Mouse (Mus musculus) intestine, embryonic 15.5 days (tissue): Measurements from ENCODE around the gene Usp18. TPM values are rescaled to one million over a fixed set of nuclear protein-coding genes. Genes with fewer than 3 reads are reported as not detected.

Source experiments
- ATAC-seq: fragments of 200-750 bp; cut with Nextera tagmentation; 2 replicates; pipeline ENCODE4 v1.8.0; 2017; ENCODE audit warnings: moderate TSS enrichment, moderate library complexity
- H3K27ac ChIP-seq: fragments of 300-500 bp; sonication (generic); 2 replicates; pipeline ENCODE4 v1.5.1; 2015; ENCODE audit warnings: mild to moderate bottlenecking, inconsistent platforms
- H3K27me3 ChIP-seq: fragments of 300-500 bp; sonication (generic); replicated peaks from 2 replicates; pipeline ENCODE4 v1.6.1; 2015; ENCODE audit warnings: inconsistent platforms
- H3K36me3 ChIP-seq: fragments of 300-500 bp; sonication (generic); 2 replicates; pipeline ENCODE4 v1.6.1; 2015; ENCODE audit warnings: inconsistent platforms
- H3K4me1 ChIP-seq: fragments of 300-500 bp; sonication (generic); replicated peaks from 2 replicates; pipeline ENCODE4 v1.6.1; 2015; ENCODE audit warnings: inconsistent platforms
- H3K4me2 ChIP-seq: fragments of 300-500 bp; sonication (generic); replicated peaks from 2 replicates; pipeline ENCODE4 v1.6.1; 2015; ENCODE audit warnings: mild to moderate bottlenecking, inconsistent platforms
- H3K4me3 ChIP-seq: fragments of 300-500 bp; sonication (generic); replicated peaks from 2 replicates; pipeline ENCODE4 v1.5.1; 2015; ENCODE audit warnings: inconsistent platforms
- H3K9ac ChIP-seq: fragments of 300-500 bp; sonication (generic); 2 replicates; pipeline ENCODE4 v1.6.1; 2015; ENCODE audit warnings: inconsistent platforms
- H3K9me3 ChIP-seq: fragments of 300-500 bp; sonication (generic); 2 replicates; pipeline ENCODE4 v1.6.1; 2016; ENCODE audit warnings: inconsistent platforms
- WGBS: fragments of 180-500 bp; shearing (Covaris S2); methylation state at CpG from one replicate; pipeline ENCODE4 v1.1.7; 2015; 5-methylcytosine and 5-hydroxymethylcytosine counted together
- polyA plus RNA-seq: library from polyadenylated mRNA; unstranded; fragments of >200 nt; fragmentation: Nextera tagmentation; extraction: Ambion mirVana; gene quantifications from 2 replicates; pipeline ENCODE4 v1.2.1, GENCODE M21; 2015

The Usp18 gene
- polyA plus RNA-seq, 1 experiment from 2014 or later = 2.8 TPM

- Histone ChIP-seq H3K9me3 (no peaks in the 10 kb centered on the region), H3K9ac (no peak overlapping the region), H3K4me1 (peaks cover 14% of the 10 kb centered on the region; the same call in 1 of the 2 replicates), H3K27ac (no peak overlapping the region), H3K4me2 (no peak overlapping the region), H3K27me3 (peaks cover 17% of the 10 kb centered on the region), H3K36me3 (no peaks in the 10 kb centered on the region), H3K4me3 (no peak overlapping the region)
- no peak for ATAC-seq
- 82% methylated on average over 8 of the region's 8 CpGs for WGBS
Measured at GRCm38 (mm10) chr6:121214667-121215330, 30.9 kb upstream of the Usp18 start.

- Histone ChIP-seq H3K27ac (no peak overlapping the region), H3K36me3 (no peaks in the 10 kb centered on the region), H3K4me3 (no peak overlapping the region), H3K27me3 (peaks cover 11% of the 10 kb centered on the region), H3K4me2 (no peak overlapping the region), H3K9me3 (no peaks in the 10 kb centered on the region), H3K4me1 (peaks cover 13% of the 10 kb centered on the region; the same call in 1 of the 2 replicates), H3K9ac (no peak overlapping the region)
- ATAC-seq = no peak
- WGBS = 64% methylated on average over 5 of the region's 5 CpGs
Measured at GRCm38 (mm10) chr6:121215336-121215735, 30.4 kb upstream of the Usp18 start.

- Histone ChIP-seq H3K4me1 (peaks cover 7% of the 10 kb centered on the region; the same call in 1 of the 2 replicates), H3K9ac (no peak overlapping the region), H3K4me2 (no peak overlapping the region), H3K36me3 (no peaks in the 10 kb centered on the region), H3K9me3 (no peaks in the 10 kb centered on the region), H3K4me3 (no peak overlapping the region), H3K27me3 (peaks cover 7% of the 10 kb centered on the region), H3K27ac (no peak overlapping the region)
- WGBS = 86% methylated on average over 6 of the region's 6 CpGs
- ATAC-seq = no peak
Measured at GRCm38 (mm10) chr6:121215896-121216295, 29.8 kb upstream of the Usp18 start.

- H3K27ac ChIP-seq = no peak overlapping the region
- no peak for ATAC-seq
- H3K9ac ChIP-seq = no peak overlapping the region
- H3K36me3 ChIP-seq = no peaks in the 10 kb centered on the region
- no peak overlapping the region for H3K4me2 ChIP-seq
- no peaks in the 10 kb centered on the region for H3K27me3 ChIP-seq
- no peaks in the 10 kb centered on the region for H3K4me1 ChIP-seq
- H3K4me3 ChIP-seq = no peak overlapping the region
- 79% methylated on average over 5 of the region's 5 CpGs for WGBS
- H3K9me3 ChIP-seq = no peaks in the 10 kb centered on the region
Measured at GRCm38 (mm10) chr6:121216589-121217255, 29.0 kb upstream of the Usp18 start.

GRCm38 (mm10) chr6:121218002-121218401 lies 27.7 kb upstream of the Usp18 start:
- H3K9me3 ChIP-seq = no peaks in the 10 kb centered on the region
- 87% methylated on average over 7 of the region's 7 CpGs for WGBS
- H3K9ac ChIP-seq = no peak overlapping the region
- no peak overlapping the region for H3K4me3 ChIP-seq
- H3K4me2 ChIP-seq = no peak overlapping the region
- H3K27me3 ChIP-seq = no peaks in the 10 kb centered on the region
- no peaks in the 10 kb centered on the region for H3K36me3 ChIP-seq
- no peak for ATAC-seq
- H3K27ac ChIP-seq = no peak overlapping the region
- H3K4me1 ChIP-seq = no peaks in the 10 kb centered on the region

GRCm38 (mm10) chr6:121219406-121219805 lies 26.3 kb upstream of the Usp18 start:
- 80% methylated on average over 4 of the region's 4 CpGs for WGBS
- Histone ChIP-seq H3K9ac (no peak overlapping the region), H3K9me3 (no peaks in the 10 kb centered on the region), H3K4me3 (no peak overlapping the region), H3K36me3 (no peaks in the 10 kb centered on the region), H3K4me1 (no peaks in the 10 kb centered on the region), H3K27me3 (no peaks in the 10 kb centered on the region), H3K27ac (no peak overlapping the region), H3K4me2 (no peak overlapping the region)
- ATAC-seq = no peak

- Histone ChIP-seq H3K9me3 (no peaks in the 10 kb centered on the region), H3K36me3 (no peaks in the 10 kb centered on the region), H3K9ac (no peak overlapping the region), H3K4me3 (no peak overlapping the region), H3K27ac (no peak overlapping the region), H3K4me1 (no peaks in the 10 kb centered on the region), H3K4me2 (no peak overlapping the region), H3K27me3 (no peaks in the 10 kb centered on the region)
- 87% methylated on average over 10 of the region's 10 CpGs for WGBS
- no peak for ATAC-seq
Measured at GRCm38 (mm10) chr6:121220181-121220580, 25.5 kb upstream of the Usp18 start.

GRCm38 (mm10) chr6:121221876-121222597 lies 23.7 kb upstream of the Usp18 start:
- WGBS = 76% methylated on average over 8 of the region's 8 CpGs
- no peaks in the 10 kb centered on the region for H3K27me3 ChIP-seq
- no peak overlapping the region for H3K4me3 ChIP-seq
- no peak overlapping the region for H3K4me2 ChIP-seq
- no peaks in the 10 kb centered on the region for H3K36me3 ChIP-seq
- no peaks in the 10 kb centered on the region; the same call in 1 of the 2 replicates for H3K4me1 ChIP-seq
- no peak overlapping the region for H3K9ac ChIP-seq
- H3K27ac ChIP-seq = no peak overlapping the region
- ATAC-seq = no peak
- no peaks in the 10 kb centered on the region for H3K9me3 ChIP-seq

- 97% methylated on average over 14 of the region's 14 CpGs for WGBS
- Histone ChIP-seq H3K9me3 (no peaks in the 10 kb centered on the region), H3K4me1 (no peaks in the 10 kb centered on the region; the same call in 1 of the 2 replicates), H3K4me3 (no peak overlapping the region), H3K27me3 (no peaks in the 10 kb centered on the region), H3K27ac (no peak overlapping the region), H3K36me3 (no peaks in the 10 kb centered on the region), H3K4me2 (no peak overlapping the region), H3K9ac (no peak overlapping the region)
- ATAC-seq = no peak
Measured at GRCm38 (mm10) chr6:121223001-121223400, 22.7 kb upstream of the Usp18 start.

GRCm38 (mm10) chr6:121224067-121224466 lies 21.6 kb upstream of the Usp18 start:
- Histone ChIP-seq H3K4me3 (no peak overlapping the region), H3K9ac (no peak overlapping the region), H3K4me2 (no peak overlapping the region), H3K4me1 (no peaks in the 10 kb centered on the region; the same call in 1 of the 2 replicates), H3K9me3 (no peaks in the 10 kb centered on the region), H3K27ac (no peak overlapping the region), H3K27me3 (no peaks in the 10 kb centered on the region), H3K36me3 (no peaks in the 10 kb centered on the region)
- 59% methylated on average over 5 of the region's 5 CpGs for WGBS
- no peak for ATAC-seq

GRCm38 (mm10) chr6:121224993-121225392 lies 20.7 kb upstream of the Usp18 start:
- WGBS = 8% methylated on average over 6 of the region's 6 CpGs
- no peak overlapping the region for H3K4me2 ChIP-seq
- no peaks in the 10 kb centered on the region for H3K27me3 ChIP-seq
- H3K9ac ChIP-seq = no peak overlapping the region
- H3K4me3 ChIP-seq = no peak overlapping the region
- H3K9me3 ChIP-seq = no peaks in the 10 kb centered on the region
- no peaks in the 10 kb centered on the region for H3K36me3 ChIP-seq
- no peak overlapping the region for H3K27ac ChIP-seq
- ATAC-seq = no peak
- H3K4me1 ChIP-seq = no peaks in the 10 kb centered on the region; the same call in 1 of the 2 replicates

GRCm38 (mm10) chr6:121226043-121226442 lies 19.7 kb upstream of the Usp18 start:
- Histone ChIP-seq H3K9ac (no peak overlapping the region), H3K27me3 (no peaks in the 10 kb centered on the region), H3K4me2 (no peak overlapping the region), H3K4me1 (no peaks in the 10 kb centered on the region; the same call in 1 of the 2 replicates), H3K4me3 (no peak overlapping the region), H3K36me3 (no peaks in the 10 kb centered on the region), H3K27ac (no peak overlapping the region), H3K9me3 (no peaks in the 10 kb centered on the region)
- 48% methylated on average over 4 of the region's 4 CpGs for WGBS
- no peak for ATAC-seq
